Mouse (Mus musculus) lung, postnatal 36 days (tissue): Measurements from ENCODE around the gene Rtl10.
"Not testable (repeated sequence)": the region's sequence is repeated elsewhere in the genome, so short reads cannot be mapped to it uniquely, and the experiment has no call there.

ENCODE experiments used
- DNase-seq: peaks from one replicate; pipeline ENCODE4 v3.0.0; 2022; ENCODE audit warnings: mixed read lengths

The Rtl10 gene

GRCm38 (mm10) chr16:18484386-18484785 lies 14.3 kb upstream of the Rtl10 start:
- DNase-seq = no peak

- no peak for DNase-seq
Observed at GRCm38 (mm10) chr16:18484794-18485435, 13.8 kb upstream of the Rtl10 start.

- DNase-seq = no peak
Observed at GRCm38 (mm10) chr16:18486126-18486525, 12.6 kb upstream of the Rtl10 start.

GRCm38 (mm10) chr16:18490281-18490680 lies 8.4 kb upstream of the Rtl10 start:
- DNase-seq = no peak

GRCm38 (mm10) chr16:18490894-18491293 lies 7.8 kb upstream of the Rtl10 start:
- DNase-seq = no peak

- DNase-seq = peak; percentile 33
Observed at GRCm38 (mm10) chr16:18497865-18498515, 711 bp upstream of the Rtl10 start.

- peak; percentile 18 for DNase-seq
Observed at GRCm38 (mm10) chr16:18498996-18499395, 295 bp downstream of the Rtl10 start.

- DNase-seq = no peak
Observed at GRCm38 (mm10) chr16:18501531-18501930, 2.8 kb downstream of the Rtl10 start.

- DNase-seq = no peak
Observed at GRCm38 (mm10) chr16:18503566-18504342, 5.1 kb downstream of the Rtl10 start.

- no peak for DNase-seq
Observed at GRCm38 (mm10) chr16:18506524-18507199, 8.0 kb downstream of the Rtl10 start.

- no peak for DNase-seq
Observed at GRCm38 (mm10) chr16:18507200-18507549, 8.5 kb downstream of the Rtl10 start.

- DNase-seq = no peak
Observed at GRCm38 (mm10) chr16:18511741-18512140, 13.0 kb downstream of the Rtl10 start.

GRCm38 (mm10) chr16:18513508-18513907 lies 14.8 kb downstream of the Rtl10 start:
- DNase-seq = no peak

- peak; percentile 20 for DNase-seq
Observed at GRCm38 (mm10) chr16:18518091-18518490, 19.4 kb downstream of the Rtl10 start.

GRCm38 (mm10) chr16:18523563-18524245 lies 25.0 kb downstream of the Rtl10 start:
- DNase-seq = no peak

- DNase-seq = no peak
Observed at GRCm38 (mm10) chr16:18528656-18529055, 30.0 kb downstream of the Rtl10 start.

GRCm38 (mm10) chr16:18533061-18533460 lies 34.4 kb downstream of the Rtl10 start:
- not testable (repeated sequence) for DNase-seq

GRCm38 (mm10) chr16:18537407-18537990 lies 38.8 kb downstream of the Rtl10 start:
- DNase-seq = no peak

- DNase-seq = no peak
Observed at GRCm38 (mm10) chr16:18539281-18539680, 40.6 kb downstream of the Rtl10 start.

GRCm38 (mm10) chr16:18543151-18543829 lies 44.6 kb downstream of the Rtl10 start:
- DNase-seq = no peak

GRCm38 (mm10) chr16:18547891-18548290 lies 49.2 kb downstream of the Rtl10 start:
- no peak for DNase-seq
